Mouse (Mus musculus) splenic B cell, adult 2 months (primary cell): ENCODE data around the gene Papss1.

Experiments used
- DNase-seq: peaks from one replicate; pipeline ENCODE4 v3.0.0-alpha.2; 2011; ENCODE audit warnings: low read depth, low spot score
- H3K27me3 ChIP-seq: 2 replicates; pipeline ENCODE4 v1.6.1; 2012; ENCODE audit warnings: mild to moderate bottlenecking, low read length, moderate library complexity, mixed read lengths; ENCODE audit not compliant: control insufficient read depth, poor library complexity, insufficient read depth, severe bottlenecking
- H3K36me3 ChIP-seq: 2 replicates; pipeline ENCODE4 v1.6.1; 2012; ENCODE audit warnings: mild to moderate bottlenecking, low read length, moderate library complexity, mixed read lengths; ENCODE audit not compliant: control insufficient read depth, poor library complexity, insufficient read depth, severe bottlenecking

Gene Papss1

GRCm38 (mm10) chr3:131691202-131691601, 126.6 kb downstream of the Papss1 start:
- DNase-seq, result no peak
- H3K27me3 ChIP-seq, result no peaks in the 10 kb centered on the region
- no peaks in the 10 kb centered on the region for H3K36me3 ChIP-seq
